Mouse (Mus musculus) forebrain, embryonic 14.5 days (tissue): ENCODE results near the gene Kif14. TPM values are rescaled to one million over a fixed set of nuclear protein-coding genes. Genes with fewer than 3 reads are reported as not detected.
"Not testable (repeated sequence)": the region's sequence is repeated elsewhere in the genome, so short reads cannot be mapped to it uniquely, and the experiment has no call there.

Source experiments
- ATAC-seq: fragments of 200-750 bp; cut with Nextera tagmentation; 2 replicates; pipeline ENCODE4 v1.8.0; 2017; ENCODE audit warnings: mild to moderate bottlenecking, moderate library complexity
- DNase-seq: peaks from one replicate; pipeline ENCODE4 v3.0.0-alpha.2; 2015; ENCODE audit warnings: low spot score
- H3K27ac ChIP-seq: fragments of 300-500 bp; sonication (generic); 2 replicates; pipeline ENCODE4 v1.5.1; 2014; ENCODE audit warnings: low read depth, mild to moderate bottlenecking, control low read depth, low read length, moderate library complexity
- H3K27me3 ChIP-seq: fragments of 300-500 bp; sonication (generic); replicated peaks from 2 replicates; pipeline ENCODE4 v1.6.1; 2014; ENCODE audit warnings: low read length, control low read depth, mixed read lengths; ENCODE audit not compliant: control insufficient read depth, insufficient read depth
- H3K36me3 ChIP-seq: fragments of 300-500 bp; sonication (generic); 2 replicates; pipeline ENCODE4 v1.6.1; 2014; ENCODE audit warnings: low read length, control low read depth; ENCODE audit not compliant: control insufficient read depth, insufficient read depth
- H3K4me1 ChIP-seq: fragments of 300-500 bp; sonication (generic); 2 replicates; pipeline ENCODE4 v1.6.1; 2014; ENCODE audit warnings: antibody characterized with exemption, low read length, control low read depth; ENCODE audit not compliant: control insufficient read depth, insufficient read depth
- H3K4me2 ChIP-seq: fragments of 300-500 bp; sonication (generic); 2 replicates; pipeline ENCODE4 v1.6.1; 2014; ENCODE audit warnings: mild to moderate bottlenecking, control low read depth, low read length
- H3K4me3 ChIP-seq: fragments of 300-500 bp; sonication (generic); 2 replicates; pipeline ENCODE4 v1.5.1; 2014; ENCODE audit warnings: low read depth, low read length, control low read depth
- H3K9ac ChIP-seq: fragments of 300-500 bp; sonication (generic); 2 replicates; pipeline ENCODE4 v1.6.1; 2014; ENCODE audit warnings: mild to moderate bottlenecking, low read length, control low read depth, moderate library complexity
- H3K9me3 ChIP-seq: fragments of 300-500 bp; sonication (generic); replicated peaks from 2 replicates; pipeline ENCODE4 v1.6.1; 2016; ENCODE audit warnings: low read length, control low read depth, mixed read lengths; ENCODE audit not compliant: control insufficient read depth
- WGBS: fragments of 180-500 bp; shearing (Covaris S2); extraction: QIAGEN DNeasy Blood & Tissue Kit; methylation state at CpG from one replicate; pipeline ENCODE4 v1.1.7; 2014; 5-methylcytosine and 5-hydroxymethylcytosine counted together
- polyA plus RNA-seq: library from polyadenylated mRNA; unstranded; fragments of >200 nt; fragmentation: Nextera tagmentation; extraction: Ambion mirVana; gene quantifications from 2 replicates; pipeline ENCODE4 v1.2.1, GENCODE M21; 2014

Kif14 gene
- polyA plus RNA-seq, 1 experiment from 2014 or later = 3.2 TPM

- Histone ChIP-seq H3K27me3 (no peaks in the 10 kb centered on the region), H3K4me2 (no peak overlapping the region), H3K27ac (no peak overlapping the region), H3K36me3 (no peaks in the 10 kb centered on the region), H3K9ac (no peak overlapping the region), H3K4me3 (no peak overlapping the region), H3K9me3 (no peaks in the 10 kb centered on the region), H3K4me1 (peaks cover 7% of the 10 kb centered on the region)
- ATAC-seq = no peak
- WGBS = 58% methylated on average over 10 of the region's 10 CpGs
- no peak for DNase-seq
Measured at GRCm38 (mm10) chr1:136462443-136462842, 3.7 kb upstream of the Kif14 start.

GRCm38 (mm10) chr1:136465168-136465567 is 975 bp upstream of the Kif14 start:
- H3K4me3 ChIP-seq = no peak overlapping the region
- H3K9me3 ChIP-seq = no peaks in the 10 kb centered on the region
- H3K27ac ChIP-seq = no peak overlapping the region
- DNase-seq = no peak
- 0 out of 2 replicates have a peak, but pooled peaks cover 10% of the 10 kb centered on the region for H3K36me3 ChIP-seq
- no peak for ATAC-seq
- no peaks in the 10 kb centered on the region for H3K27me3 ChIP-seq
- H3K4me1 ChIP-seq = peaks cover 7% of the 10 kb centered on the region
- H3K4me2 ChIP-seq = no peak overlapping the region
- no peak overlapping the region for H3K9ac ChIP-seq

- ATAC-seq (no peak), DNase-seq (no peak)
- Histone ChIP-seq H3K4me2 (no peak overlapping the region), H3K9ac (no peak overlapping the region), H3K36me3 (peaks cover 24% of the 10 kb centered on the region), H3K27ac (no peak overlapping the region), H3K27me3 (no peaks in the 10 kb centered on the region), H3K9me3 (no peaks in the 10 kb centered on the region), H3K4me3 (no peak overlapping the region), H3K4me1 (peaks cover 7% of the 10 kb centered on the region)
- WGBS = 90% methylated on average over 4 of the region's 4 CpGs
Measured at GRCm38 (mm10) chr1:136469408-136469807, 3.3 kb downstream of the Kif14 start.

GRCm38 (mm10) chr1:136470471-136470870 is 4.3 kb downstream of the Kif14 start:
- Histone ChIP-seq H3K4me3 (no peak overlapping the region), H3K4me2 (peak overlapping the region; percentile 16; the same call in 1 of the 2 replicates), H3K4me1 (peaks cover 7% of the 10 kb centered on the region), H3K36me3 (peaks cover 24% of the 10 kb centered on the region), H3K9ac (no peak overlapping the region), H3K27ac (no peak overlapping the region), H3K27me3 (no peaks in the 10 kb centered on the region), H3K9me3 (no peaks in the 10 kb centered on the region)
- 25% methylated on average over 6 of the region's 6 CpGs for WGBS
- DNase-seq (peak; percentile 47), ATAC-seq (no peak)

GRCm38 (mm10) chr1:136491681-136492080 is 25.5 kb downstream of the Kif14 start:
- Histone ChIP-seq H3K4me2 (no peak overlapping the region), H3K4me3 (no peak overlapping the region), H3K9me3 (no peaks in the 10 kb centered on the region), H3K36me3 (peaks cover 64% of the 10 kb centered on the region), H3K9ac (no peak overlapping the region), H3K27ac (no peak overlapping the region), H3K27me3 (no peaks in the 10 kb centered on the region), H3K4me1 (no peaks in the 10 kb centered on the region)
- DNase-seq (no peak), ATAC-seq (no peak)
- 88% methylated on average over 5 of the region's 5 CpGs for WGBS

GRCm38 (mm10) chr1:136492232-136492631 is 26.1 kb downstream of the Kif14 start:
- ATAC-seq (no peak), DNase-seq (no peak)
- WGBS = 90% methylated on average over 2 of the region's 2 CpGs
- no peak overlapping the region for H3K27ac ChIP-seq
- no peak overlapping the region for H3K4me3 ChIP-seq
- H3K9me3 ChIP-seq = no peaks in the 10 kb centered on the region
- H3K4me1 ChIP-seq = no peaks in the 10 kb centered on the region
- H3K36me3 ChIP-seq = peaks cover 64% of the 10 kb centered on the region
- no peaks in the 10 kb centered on the region for H3K27me3 ChIP-seq
- no peak overlapping the region for H3K9ac ChIP-seq
- no peak overlapping the region for H3K4me2 ChIP-seq

- Histone ChIP-seq H3K4me2 (no peak overlapping the region), H3K27me3 (no peaks in the 10 kb centered on the region), H3K9ac (no peak overlapping the region), H3K36me3 (peaks cover 46% of the 10 kb centered on the region), H3K4me1 (no peaks in the 10 kb centered on the region), H3K4me3 (no peak overlapping the region), H3K27ac (no peak overlapping the region), H3K9me3 (no peaks in the 10 kb centered on the region)
- DNase-seq (no peak), ATAC-seq (no peak)
- WGBS = 89% methylated on average over 13 of the region's 13 CpGs
Measured at GRCm38 (mm10) chr1:136499317-136499716, 33.2 kb downstream of the Kif14 start.

- H3K9ac ChIP-seq = no peak overlapping the region
- peaks cover 26% of the 10 kb centered on the region for H3K36me3 ChIP-seq
- H3K4me2 ChIP-seq = no peak overlapping the region
- 98% methylated on average over 8 of the region's 8 CpGs for WGBS
- H3K4me3 ChIP-seq = no peak overlapping the region
- no peaks in the 10 kb centered on the region for H3K9me3 ChIP-seq
- no peak overlapping the region for H3K27ac ChIP-seq
- no peaks in the 10 kb centered on the region for H3K27me3 ChIP-seq
- DNase-seq = no peak
- no peaks in the 10 kb centered on the region for H3K4me1 ChIP-seq
- ATAC-seq = no peak
Measured at GRCm38 (mm10) chr1:136502936-136503335, 36.8 kb downstream of the Kif14 start.

GRCm38 (mm10) chr1:136506255-136506654 is 40.1 kb downstream of the Kif14 start:
- H3K9ac ChIP-seq, H3K27me3 ChIP-seq, ATAC-seq, H3K9me3 ChIP-seq, H3K4me1 ChIP-seq, H3K4me3 ChIP-seq, DNase-seq, H3K4me2 ChIP-seq, H3K27ac ChIP-seq: not testable (repeated sequence)
- H3K36me3 ChIP-seq = peaks cover 22% of the 10 kb centered on the region; the same call in 1 of the 2 replicates
- 88% methylated on average over 10 of the region's 10 CpGs for WGBS
